Mouse (Mus musculus) liver, adult 2 months (tissue): ENCODE measurements around the gene Hipk2. TPM values are rescaled to one million over a fixed set of nuclear protein-coding genes. Genes with fewer than 3 reads are reported as not detected.

Source experiments
- DNase-seq: peaks from one replicate; pipeline ENCODE4 v3.0.0-alpha.2; 2011; ENCODE audit warnings: low read depth, low spot score; ENCODE audit errors: extremely low read depth
- H3K27ac ChIP-seq: fragments of 200-500 bp; replicated peaks from 2 replicates; pipeline ENCODE4 v1.5.1; 2012; ENCODE audit warnings: low read depth, mild to moderate bottlenecking, control low read depth, inconsistent platforms, low read length; ENCODE audit not compliant: insufficient read depth
- H3K27me3 ChIP-seq: fragments of 200-500 bp; 2 replicates; pipeline ENCODE4 v1.6.1; 2012; ENCODE audit warnings: mild to moderate bottlenecking, moderate library complexity, low read length, inconsistent platforms; ENCODE audit not compliant: control insufficient read depth, insufficient read depth
- H3K36me3 ChIP-seq: fragments of 200-500 bp; 2 replicates; pipeline ENCODE4 v1.6.1; 2012; ENCODE audit warnings: low read length, inconsistent platforms; ENCODE audit not compliant: control insufficient read depth, insufficient read depth
- H3K4me1 ChIP-seq: fragments of 200-500 bp; 2 replicates; pipeline ENCODE4 v1.6.1; 2011; ENCODE audit warnings: low read length; ENCODE audit not compliant: control insufficient read depth, insufficient read depth
- H3K4me3 ChIP-seq: fragments of 200-500 bp; 2 replicates; pipeline ENCODE4 v1.5.1; 2011; ENCODE audit warnings: low read depth, mild to moderate bottlenecking, control low read depth, low read length, moderate library complexity; ENCODE audit not compliant: insufficient read depth
- H3K79me2 ChIP-seq: fragments of 200-500 bp; 2 replicates; pipeline ENCODE4 v1.6.1; 2012; ENCODE audit warnings: inconsistent platforms, mild to moderate bottlenecking, low read length, moderate library complexity; ENCODE audit not compliant: control insufficient read depth, insufficient read depth
- H3K9ac ChIP-seq: fragments of 200-500 bp; 2 replicates; pipeline ENCODE4 v1.6.1; 2012; ENCODE audit warnings: low read depth, mild to moderate bottlenecking, control low read depth, inconsistent platforms, low read length
- CTCF ChIP-seq: fragments of 200-500 bp; IDR thresholded peaks from 2 replicates; pipeline ENCODE4 v1.5.1; 2011; ENCODE audit warnings: low read depth, low read length, control low read depth
- POLR2A ChIP-seq: fragments of 200-500 bp; IDR thresholded peaks from 2 replicates; pipeline ENCODE4 v1.6.1; 2011; ENCODE audit warnings: low read length, control low read depth; ENCODE audit not compliant: insufficient read depth; ENCODE audit errors: extremely low read depth
- WGBS: fragments of 180-500 bp; shearing (Covaris S2); methylation state at CpG from one replicate; pipeline ENCODE4 v1.1.7; 2018; 5-methylcytosine and 5-hydroxymethylcytosine counted together
- polyA plus RNA-seq: library from polyadenylated mRNA; depleted of rRNA; stranded (reverse); fragments of >200 nt; gene quantifications from 2 replicates; pipeline ENCODE4 v1.2.3, GENCODE M21; 2012
- total RNA-seq: library from RNA; depleted of rRNA; stranded (reverse); fragments of >200 nt; gene quantifications from 2 replicates; pipeline ENCODE4 v1.2.3, GENCODE M21; 2014

Hipk2 gene
- total and polyA plus RNA-seq, 2 experiments, result 8.5 to 22.2 TPM

DNA sequence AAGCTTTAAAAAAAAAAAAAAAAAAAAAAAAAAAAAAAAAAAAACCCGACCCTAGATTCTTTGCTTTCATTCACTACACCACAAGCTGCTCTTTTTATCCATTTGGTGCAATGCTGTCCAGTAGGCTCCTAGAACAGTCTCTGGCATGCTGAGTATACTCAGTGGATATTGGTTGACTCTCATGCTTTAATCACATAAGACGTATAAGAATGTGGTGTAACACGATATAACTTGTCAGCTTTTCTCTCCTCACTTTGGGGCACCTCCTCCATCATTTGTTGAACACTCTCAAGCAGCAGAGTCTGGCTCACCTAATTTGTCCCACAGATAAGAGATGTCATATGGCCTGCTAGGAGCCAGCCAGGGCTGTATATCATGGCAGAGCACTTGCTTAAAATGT lies 12.4 kb downstream of the Hipk2 start:
- H3K27me3 ChIP-seq, result no peaks in the 10 kb centered on the region
- peaks cover 38% of the 10 kb centered on the region for H3K79me2 ChIP-seq
- DNase-seq, result no peak
- H3K9ac ChIP-seq, result no peak overlapping the region
- WGBS, result 81% methylated on average over 3 of the region's 3 CpGs
- H3K4me1 ChIP-seq, result peaks cover 44% of the 10 kb centered on the region
- no peak overlapping the region for H3K27ac ChIP-seq
- TF ChIP-seq POLR2A (no peak), CTCF (no peak)
- H3K36me3 ChIP-seq, result no peaks in the 10 kb centered on the region
- H3K4me3 ChIP-seq, result no peak overlapping the region

DNA sequence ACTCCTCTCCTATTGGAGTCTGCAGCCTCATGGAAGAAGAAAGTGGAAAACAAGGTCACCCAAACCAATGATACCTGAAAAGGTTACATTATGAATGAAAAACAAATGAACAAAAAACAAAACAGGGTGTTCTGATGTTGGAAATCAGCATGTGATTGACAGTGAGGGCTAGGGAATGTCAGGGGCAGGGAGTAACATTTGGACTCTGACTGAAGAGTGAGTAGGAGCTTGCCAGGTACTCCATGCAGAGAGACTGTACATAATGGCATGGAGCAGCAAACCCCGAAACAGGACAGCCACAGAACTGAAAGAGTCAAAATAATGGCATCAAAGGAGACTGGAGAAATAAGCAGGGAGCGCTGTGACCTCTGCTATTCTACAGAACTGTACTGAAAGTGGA lies 15.7 kb downstream of the Hipk2 start:
- WGBS, result 59% methylated on average over 2 of the region's 2 CpGs
- Histone ChIP-seq H3K79me2 (peaks cover 34% of the 10 kb centered on the region), H3K27me3 (no peaks in the 10 kb centered on the region), H3K36me3 (no peaks in the 10 kb centered on the region), H3K4me1 (peaks cover 29% of the 10 kb centered on the region), H3K27ac (peak overlapping the region; percentile 68), H3K9ac (no peak overlapping the region), H3K4me3 (no peak overlapping the region)
- DNase-seq, result peak; percentile 83
- TF ChIP-seq POLR2A, result no peak
- TF ChIP-seq CTCF, result no peak

DNA sequence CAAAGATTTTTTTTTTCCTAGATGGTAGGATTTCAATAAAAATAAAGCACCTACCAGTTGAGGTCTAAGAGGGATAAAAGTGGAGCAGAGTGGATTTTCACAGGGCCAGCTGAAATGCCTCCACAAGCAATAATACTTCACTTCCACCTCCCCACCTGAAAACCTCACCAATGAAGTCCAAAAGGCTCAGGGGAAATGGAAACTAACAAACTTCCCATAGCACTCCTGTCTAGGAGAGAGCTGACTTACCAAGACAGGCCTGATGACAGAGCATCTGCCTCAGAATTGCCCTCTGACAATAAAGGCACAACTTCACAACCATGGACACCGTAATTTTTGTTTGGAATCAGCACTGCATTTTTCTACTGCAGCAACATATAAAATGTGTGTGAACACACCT lies 16.1 kb downstream of the Hipk2 start:
- H3K4me1 ChIP-seq, result peaks cover 31% of the 10 kb centered on the region
- no peak overlapping the region for H3K4me3 ChIP-seq
- TF ChIP-seq CTCF, result no peak
- TF ChIP-seq POLR2A, result no peak
- no peaks in the 10 kb centered on the region for H3K36me3 ChIP-seq
- no peaks in the 10 kb centered on the region for H3K27me3 ChIP-seq
- H3K9ac ChIP-seq, result no peak overlapping the region
- peak overlapping the region; percentile 51 for H3K27ac ChIP-seq
- H3K79me2 ChIP-seq, result peaks cover 31% of the 10 kb centered on the region
- DNase-seq, result no peak
- WGBS, result 92% methylated on average over 1 of the region's 1 CpGs

DNA sequence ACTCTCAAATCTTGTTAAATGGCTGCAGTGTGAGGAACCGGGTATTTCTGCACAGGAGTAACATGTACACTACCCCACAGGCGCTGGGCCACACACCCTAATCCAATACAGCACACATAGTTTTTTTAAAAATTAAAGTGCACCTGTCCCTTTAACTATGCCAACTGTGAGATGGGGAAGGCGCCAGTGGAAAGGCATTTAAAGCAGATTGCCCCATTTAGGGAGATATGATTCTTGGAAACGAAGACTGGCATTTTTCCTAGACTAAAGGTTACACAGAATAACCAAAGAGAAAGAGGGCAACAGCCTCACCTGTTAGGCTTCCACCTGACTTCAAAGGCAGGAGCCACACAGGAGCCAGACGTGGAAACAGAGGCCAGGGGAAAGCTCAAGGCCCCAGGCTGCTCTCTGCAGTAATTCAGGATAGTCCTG lies 22.4 kb downstream of the Hipk2 start:
- Histone ChIP-seq H3K27ac (peak overlapping the region; percentile 64), H3K4me3 (no peak overlapping the region), H3K79me2 (peaks cover 37% of the 10 kb centered on the region; the same call in 1 of the 2 replicates), H3K9ac (no peak overlapping the region; the same call in 1 of the 2 replicates), H3K4me1 (peaks cover 40% of the 10 kb centered on the region), H3K27me3 (no peaks in the 10 kb centered on the region), H3K36me3 (no peaks in the 10 kb centered on the region)
- TF ChIP-seq CTCF, result no peak
- TF ChIP-seq POLR2A, result no peak
- WGBS, result 22% methylated on average over 5 of the region's 5 CpGs
- peak; percentile 100 for DNase-seq

DNA sequence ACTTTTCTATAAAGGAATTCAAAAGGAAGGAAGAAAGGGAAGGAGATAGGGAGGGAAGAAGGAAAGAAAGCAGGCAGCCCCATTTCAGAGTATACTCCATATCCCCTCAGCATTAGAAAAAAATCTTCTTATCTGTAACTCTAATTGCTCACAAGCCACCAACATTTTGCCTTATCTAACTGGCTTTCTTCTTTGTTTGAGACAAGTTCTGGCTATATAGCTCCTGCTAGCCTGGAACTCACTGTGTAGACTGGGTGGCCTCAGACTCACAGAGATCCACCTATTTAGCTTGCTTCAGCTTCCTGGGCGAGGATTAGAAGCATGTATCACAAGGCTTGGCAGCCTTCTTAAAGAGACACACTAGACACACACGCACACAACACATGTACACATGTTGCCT lies 24.2 kb downstream of the Hipk2 start:
- Histone ChIP-seq H3K79me2 (peaks cover 49% of the 10 kb centered on the region), H3K4me3 (no peak overlapping the region), H3K9ac (no peak overlapping the region), H3K27me3 (no peaks in the 10 kb centered on the region), H3K36me3 (no peaks in the 10 kb centered on the region), H3K4me1 (peaks cover 51% of the 10 kb centered on the region), H3K27ac (no peak overlapping the region; the same call in 1 of the 2 replicates)
- no peak for TF ChIP-seq CTCF
- no peak for TF ChIP-seq POLR2A
- 24% methylated on average over 2 of the region's 2 CpGs for WGBS
- peak; percentile 55 for DNase-seq

DNA sequence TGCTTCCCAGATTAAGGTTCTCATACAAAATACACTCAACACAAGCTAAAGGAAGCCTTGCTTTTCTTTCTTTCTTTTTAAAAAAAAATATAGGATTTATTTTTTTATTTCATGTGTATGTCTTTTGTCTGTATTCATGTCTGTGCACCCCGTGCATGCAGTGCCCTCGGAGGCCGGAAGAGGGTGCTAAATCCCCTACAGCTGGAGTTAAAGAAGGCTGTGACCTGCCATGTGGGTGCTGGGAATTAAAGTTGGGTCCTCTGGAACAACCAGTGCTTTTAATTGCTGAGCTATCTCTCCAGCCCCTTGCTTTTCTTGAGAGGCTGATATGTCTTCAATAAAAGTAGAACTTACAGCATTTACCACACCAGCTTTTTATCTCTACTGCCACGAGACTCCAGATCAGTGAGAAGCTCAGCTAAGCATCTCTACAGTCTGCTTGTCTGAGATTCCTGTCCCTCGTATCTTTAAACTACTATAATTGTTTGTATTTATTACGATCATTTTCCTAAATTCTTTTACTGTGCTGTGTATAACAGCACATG lies 25.2 kb downstream of the Hipk2 start:
- TF ChIP-seq CTCF (no peak), POLR2A (no peak)
- Histone ChIP-seq H3K27me3 (no peaks in the 10 kb centered on the region), H3K4me1 (peaks cover 49% of the 10 kb centered on the region), H3K9ac (no peak overlapping the region), H3K79me2 (peaks cover 53% of the 10 kb centered on the region), H3K27ac (no peak overlapping the region), H3K36me3 (no peaks in the 10 kb centered on the region), H3K4me3 (no peak overlapping the region)
- 95% methylated on average over 6 of the region's 6 CpGs for WGBS
- DNase-seq, result no peak
